ENCODE assay signal across 8 mouse cellular contexts in the genomic region with DNA sequence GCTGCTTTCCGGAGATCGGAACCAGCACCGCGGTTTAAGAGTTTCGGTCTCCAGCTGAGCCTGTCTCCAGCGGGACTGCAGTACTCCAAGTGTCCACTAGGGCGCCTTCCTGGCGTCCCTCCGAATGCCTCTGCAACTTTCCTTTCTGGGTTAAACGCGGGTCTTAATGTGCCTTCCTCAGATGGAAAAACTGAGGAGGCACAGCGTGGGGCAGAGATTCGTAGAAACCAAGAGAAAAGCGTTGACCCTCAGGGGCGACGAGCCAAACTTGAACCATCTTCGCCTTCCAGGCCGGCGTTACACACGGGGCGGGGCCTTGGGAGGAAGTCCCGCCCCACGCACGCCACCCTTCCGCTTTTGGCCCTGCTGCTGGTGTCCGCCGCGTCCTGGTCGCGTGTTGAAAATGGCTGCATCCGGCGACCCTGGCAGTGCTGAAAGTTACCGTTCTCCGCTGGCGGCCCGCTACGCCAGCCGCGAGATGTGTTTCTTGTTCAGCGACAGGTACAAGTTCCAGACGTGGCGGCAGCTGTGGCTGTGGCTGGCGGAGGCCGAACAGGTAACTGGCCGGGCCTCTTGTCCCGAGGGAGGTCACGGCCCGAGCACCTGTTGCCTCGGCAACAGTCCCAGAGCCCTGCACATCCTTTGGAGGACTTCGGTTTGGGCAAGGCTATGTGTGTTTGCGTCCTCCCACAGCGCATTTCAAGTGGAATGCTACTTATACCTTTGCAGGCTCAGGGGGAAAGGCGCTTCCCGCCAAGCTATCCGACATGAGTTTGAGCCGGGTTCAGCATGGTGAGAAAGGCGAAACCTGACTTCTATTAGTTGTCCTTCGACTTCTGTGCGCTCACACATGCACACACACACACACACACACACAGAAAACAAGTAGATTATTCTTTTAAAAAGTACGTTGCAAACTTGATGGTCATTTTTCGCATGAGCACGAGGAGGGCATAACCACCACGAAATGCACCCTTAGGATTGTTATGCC. TPM values are rescaled to one million over a fixed set of nuclear protein-coding genes. Genes with fewer than 3 reads are reported as not detected.
DNase-seq lines count a peak whose midpoint lies in the region; ATAC-seq lines count a peak whose summit lies in the region.

A gene (plus strand): TSS at position 346 of the 991 bp plus-strand sequence.

- peaks cover 5% of the 10 kb centered on the region; the same call in 1 of the 2 replicates for H3K36me3 ChIP-seq in forebrain, embryonic 11.5 days (ENCODE audit: control insufficient read depth, insufficient read depth, low read length)
- H3K36me3 ChIP-seq in heart, embryonic 16.5 days (ENCODE audit: control insufficient read depth, insufficient read depth) = peaks cover 12% of the 10 kb centered on the region
- H3K36me3 ChIP-seq in liver, embryonic 15.5 days (replicated peaks) = peaks cover 15% of the 10 kb centered on the region
- H3K36me3 ChIP-seq in neural tube, embryonic 12.5 days = peaks cover 17% of the 10 kb centered on the region

- H3K4me3 ChIP-seq in forebrain, embryonic 11.5 days (ENCODE audit: low read depth, low read length) = peak within 1 kb of the TSS; percentile 87
- peak within 1 kb of the TSS; percentile 75 for H3K4me3 ChIP-seq in heart, embryonic 16.5 days (ENCODE audit: low read length)
- H3K4me3 ChIP-seq in liver, embryonic 15.5 days (replicated peaks) = peak within 1 kb of the TSS; percentile 72
- peak within 1 kb of the TSS; percentile 86 for H3K4me3 ChIP-seq in neural tube, embryonic 12.5 days

- peak; percentile 81 to 89 for DNase-seq in CD8-positive naive resting alpha-beta T cell, adult 2 months (ENCODE audit: low read depth in 2 of 2, low spot score in 2 of 2)
- peak; percentile 81 for DNase-seq in c-Kit-positive CD71-negative TER-119-negative erythroid progenitor cells, embryonic 14.5 days (ENCODE audit: low read depth)
- peak; percentile 95 for DNase-seq in forebrain, embryonic 11.5 days (ENCODE audit: low spot score)
- peak; percentile 90 to 94 for DNase-seq in kidney, postnatal 36 days
- peak; percentile 89 for DNase-seq in telencephalon, adult 2 months (ENCODE audit: low read depth, low spot score)

- peak within 1 kb of the TSS; percentile 73 for H3K4me2 ChIP-seq in forebrain, embryonic 11.5 days (ENCODE audit: low read depth, low read length, severe bottlenecking)
- H3K4me2 ChIP-seq in heart, embryonic 16.5 days (ENCODE audit: low read depth, low read length) = peak within 1 kb of the TSS; percentile 65
- H3K4me2 ChIP-seq in liver, embryonic 15.5 days = peak within 1 kb of the TSS; percentile 81
- peak within 1 kb of the TSS; percentile 75 for H3K4me2 ChIP-seq in neural tube, embryonic 12.5 days (replicated peaks)

- peak within 1 kb of the TSS; percentile 81 for H3K9ac ChIP-seq in forebrain, embryonic 11.5 days (ENCODE audit: low read length)
- peak within 1 kb of the TSS; percentile 80 for H3K9ac ChIP-seq in heart, embryonic 16.5 days (ENCODE audit: low read length)
- H3K9ac ChIP-seq in liver, embryonic 15.5 days = peak within 1 kb of the TSS; percentile 61
- peak within 1 kb of the TSS; percentile 75 for H3K9ac ChIP-seq in neural tube, embryonic 12.5 days

- under 1% methylated on average over 63 of the region's 63 CpGs for WGBS in forebrain, embryonic 11.5 days
- WGBS in heart, embryonic 16.5 days = under 1% methylated on average over 63 of the region's 63 CpGs
- WGBS in liver, embryonic 15.5 days (ENCODE audit: insufficient replicate concordance) = under 1% methylated on average over 63 of the region's 63 CpGs
- under 1% methylated on average over 63 of the region's 63 CpGs for whole genome bisulfite sequencing in neural tube, embryonic 12.5 days

- H3K4me1 ChIP-seq in forebrain, embryonic 11.5 days (replicated peaks; ENCODE audit: control insufficient read depth, insufficient read depth, low read length) = peaks cover 6% of the 10 kb centered on the region; the same call in 1 of the 2 replicates
- peaks cover 9% of the 10 kb centered on the region for H3K4me1 ChIP-seq in heart, embryonic 16.5 days (ENCODE audit: control insufficient read depth, insufficient read depth, low read length)
- peaks cover 26% of the 10 kb centered on the region for H3K4me1 ChIP-seq in liver, embryonic 15.5 days (replicated peaks)
- H3K4me1 ChIP-seq in neural tube, embryonic 12.5 days = peaks cover 11% of the 10 kb centered on the region

- ATAC-seq in forebrain, embryonic 11.5 days (replicated peaks; ENCODE audit: low FRiP score) = peak; percentile 93
- peak; percentile 96 for ATAC-seq in heart, embryonic 16.5 days (replicated peaks; ENCODE audit: extremely low read depth, insufficient read depth, low FRiP score)
- peak; percentile 90 for ATAC-seq in liver, embryonic 15.5 days (ENCODE audit: insufficient read depth)
- ATAC-seq in neural tube, embryonic 12.5 days (ENCODE audit: low FRiP score, low read depth) = peak; percentile 93

- H3K9me3 ChIP-seq in forebrain, embryonic 11.5 days (ENCODE audit: control insufficient read depth, low read length) = no peaks in the 10 kb centered on the region
- no peaks in the 10 kb centered on the region for H3K9me3 ChIP-seq in heart, embryonic 16.5 days (replicated peaks; ENCODE audit: control insufficient read depth, low read length)
- H3K9me3 ChIP-seq in liver, embryonic 15.5 days (replicated peaks) = no peaks in the 10 kb centered on the region
- no peaks in the 10 kb centered on the region for H3K9me3 ChIP-seq in neural tube, embryonic 12.5 days

- H3K27ac ChIP-seq in forebrain, embryonic 11.5 days (ENCODE audit: low read depth, low read length) = peak within 1 kb of the TSS; percentile 28; the same call in 1 of the 2 replicates
- peak within 1 kb of the TSS; percentile 77 for H3K27ac ChIP-seq in heart, embryonic 16.5 days (ENCODE audit: low read length)
- H3K27ac ChIP-seq in liver, embryonic 15.5 days (replicated peaks) = peak within 1 kb of the TSS; percentile 80
- no peak within 1 kb of the TSS for H3K27ac ChIP-seq in neural tube, embryonic 12.5 days

- H3K27me3 ChIP-seq in forebrain, embryonic 11.5 days (ENCODE audit: control insufficient read depth, insufficient read depth, low read length) = no peaks in the 10 kb centered on the region
- no peaks in the 10 kb centered on the region for H3K27me3 ChIP-seq in heart, embryonic 16.5 days (ENCODE audit: control insufficient read depth, insufficient read depth, low read length)
- H3K27me3 ChIP-seq in liver, embryonic 15.5 days = no peaks in the 10 kb centered on the region
- H3K27me3 ChIP-seq in neural tube, embryonic 12.5 days (replicated peaks) = no peaks in the 10 kb centered on the region

RNA-seq across cellular contexts. Expression of the gene that starts here (rescaled TPM):
- polyA plus RNA-seq in forebrain, embryonic 11.5 days (2014; fragmentation: Nextera tagmentation; extraction: Ambion mirVana) = 184 and 186 TPM in 2 replicates
- polyA plus RNA-seq in heart, embryonic 16.5 days (2015; fragmentation: Nextera tagmentation; extraction: Ambion mirVana) = 167 and 175 TPM in 2 replicates
- polyA plus RNA-seq in liver, embryonic 15.5 days (2015; fragmentation: Nextera tagmentation; extraction: Ambion mirVana) = 69.9 and 70.2 TPM in 2 replicates
- 115 and 120 TPM in 2 replicates for polyA plus RNA-seq in neural tube, embryonic 12.5 days (2016; fragmentation: Nextera tagmentation; extraction: Ambion mirVana)
